Mouse (Mus musculus): ENCODE results near the gene Smyd5.
A peak's percentile ranks its signal among the peaks of the same experiment; 100 is the strongest.
"Not testable (repeated sequence)": the region's sequence is repeated elsewhere in the genome, so short reads cannot be mapped to it uniquely, and the experiment has no call there.

Smyd5 gene

GRCm38 (mm10) chr6:85436631-85437030, 4.8 kb downstream of the Smyd5 start:
- H3K9me3 ChIP-seq (ENCODE audit: low read length): no peaks in the 10 kb centered on the region
- TF ChIP-seq POU5F1 (IDR thresholded peaks at IDR 0.05; ENCODE audit: borderline replicate concordance, low read length) (no peak), NANOG (IDR thresholded peaks at IDR 0.05; ENCODE audit: borderline replicate concordance, low read length) (no peak), CTCF (conservative IDR thresholded peaks at IDR 0.05; ENCODE audit: low read length) (no peak)
- peaks cover 66% of the 10 kb centered on the region for H3K4me1 ChIP-seq (replicated peaks; ENCODE audit: low read depth, low read length)
- no peak overlapping the region for H3K4me3 ChIP-seq (replicated peaks; ENCODE audit: low read length)
- peaks cover 69% of the 10 kb centered on the region for H3K36me3 ChIP-seq (ENCODE audit: insufficient read depth, low read length)
- H3K27me3 ChIP-seq (ENCODE audit: insufficient read depth, low read length): no peaks in the 10 kb centered on the region

GRCm38 (mm10) chr6:85441142-85441541, 9.4 kb downstream of the Smyd5 start:
- H3K4me1 ChIP-seq (replicated peaks; ENCODE audit: low read depth, low read length): peaks cover 57% of the 10 kb centered on the region
- TF ChIP-seq CTCF (conservative IDR thresholded peaks at IDR 0.05; ENCODE audit: low read length) (no peak), NANOG (IDR thresholded peaks at IDR 0.05; ENCODE audit: borderline replicate concordance, low read length) (no peak), POU5F1 (IDR thresholded peaks at IDR 0.05; ENCODE audit: borderline replicate concordance, low read length) (no peak)
- no peaks in the 10 kb centered on the region for H3K27me3 ChIP-seq (ENCODE audit: insufficient read depth, low read length)
- no peaks in the 10 kb centered on the region for H3K9me3 ChIP-seq (ENCODE audit: low read length)
- H3K4me3 ChIP-seq (replicated peaks; ENCODE audit: low read length): no peak overlapping the region
- H3K36me3 ChIP-seq (ENCODE audit: insufficient read depth, low read length): peaks cover 97% of the 10 kb centered on the region

GRCm38 (mm10) chr6:85443488-85444233, 11.9 kb downstream of the Smyd5 start:
- Histone ChIP-seq H3K4me1 (replicated peaks; ENCODE audit: low read depth, low read length) (peaks cover 64% of the 10 kb centered on the region), H3K27me3 (ENCODE audit: insufficient read depth, low read length) (no peaks in the 10 kb centered on the region), H3K4me3 (replicated peaks; ENCODE audit: low read length) (no peak overlapping the region), H3K9me3 (ENCODE audit: low read length) (no peaks in the 10 kb centered on the region), H3K36me3 (ENCODE audit: insufficient read depth, low read length) (peaks cover 100% of the 10 kb centered on the region)
- no peak for TF ChIP-seq POU5F1 (IDR thresholded peaks at IDR 0.05; ENCODE audit: borderline replicate concordance, low read length)

GRCm38 (mm10) chr6:85444266-85444965, 12.6 kb downstream of the Smyd5 start:
- H3K9me3 ChIP-seq (ENCODE audit: low read length): no peaks in the 10 kb centered on the region
- H3K4me3 ChIP-seq (replicated peaks; ENCODE audit: low read length): no peak overlapping the region
- H3K36me3 ChIP-seq (ENCODE audit: insufficient read depth, low read length): peaks cover 98% of the 10 kb centered on the region
- TF ChIP-seq NANOG (IDR thresholded peaks at IDR 0.05; ENCODE audit: borderline replicate concordance, low read length): no peak
- TF ChIP-seq POU5F1 (IDR thresholded peaks at IDR 0.05; ENCODE audit: borderline replicate concordance, low read length): no peak
- no peak for TF ChIP-seq CTCF (conservative IDR thresholded peaks at IDR 0.05; ENCODE audit: low read length)
- H3K27me3 ChIP-seq (ENCODE audit: insufficient read depth, low read length): no peaks in the 10 kb centered on the region
- H3K4me1 ChIP-seq (replicated peaks; ENCODE audit: low read depth, low read length): peaks cover 62% of the 10 kb centered on the region

GRCm38 (mm10) chr6:85445286-85445685, 13.5 kb downstream of the Smyd5 start:
- TF ChIP-seq CTCF (conservative IDR thresholded peaks at IDR 0.05; ENCODE audit: low read length) (no peak), POU5F1 (IDR thresholded peaks at IDR 0.05; ENCODE audit: borderline replicate concordance, low read length) (no peak), NANOG (IDR thresholded peaks at IDR 0.05; ENCODE audit: borderline replicate concordance, low read length) (no peak)
- Histone ChIP-seq H3K27me3 (ENCODE audit: insufficient read depth, low read length) (no peaks in the 10 kb centered on the region), H3K9me3 (ENCODE audit: low read length) (no peaks in the 10 kb centered on the region), H3K4me3 (replicated peaks; ENCODE audit: low read length) (no peak overlapping the region), H3K4me1 (replicated peaks; ENCODE audit: low read depth, low read length) (peaks cover 58% of the 10 kb centered on the region), H3K36me3 (ENCODE audit: insufficient read depth, low read length) (peaks cover 90% of the 10 kb centered on the region)

GRCm38 (mm10) chr6:85447351-85447750, 15.6 kb downstream of the Smyd5 start:
- no peaks in the 10 kb centered on the region for H3K9me3 ChIP-seq (ENCODE audit: low read length)
- no peak for TF ChIP-seq NANOG (IDR thresholded peaks at IDR 0.05; ENCODE audit: borderline replicate concordance, low read length)
- no peak for TF ChIP-seq CTCF (conservative IDR thresholded peaks at IDR 0.05; ENCODE audit: low read length)
- TF ChIP-seq POU5F1 (IDR thresholded peaks at IDR 0.05; ENCODE audit: borderline replicate concordance, low read length): no peak
- peaks cover 69% of the 10 kb centered on the region for H3K36me3 ChIP-seq (ENCODE audit: insufficient read depth, low read length)
- H3K4me3 ChIP-seq (replicated peaks; ENCODE audit: low read length): no peak overlapping the region
- H3K4me1 ChIP-seq (replicated peaks; ENCODE audit: low read depth, low read length): peaks cover 44% of the 10 kb centered on the region
- no peaks in the 10 kb centered on the region for H3K27me3 ChIP-seq (ENCODE audit: insufficient read depth, low read length)

GRCm38 (mm10) chr6:85450140-85450539, 18.4 kb downstream of the Smyd5 start:
- not testable (repeated sequence) for H3K9me3 ChIP-seq (ENCODE audit: low read length); H3K27me3 ChIP-seq (ENCODE audit: insufficient read depth, low read length)
- Histone ChIP-seq H3K36me3 (ENCODE audit: insufficient read depth, low read length) (peaks cover 67% of the 10 kb centered on the region), H3K4me3 (replicated peaks; ENCODE audit: low read length) (0 out of 2 replicates have a peak overlapping the region, but pooled peaks have one; percentile 97), H3K4me1 (replicated peaks; ENCODE audit: low read depth, low read length) (peaks cover 59% of the 10 kb centered on the region)

GRCm38 (mm10) chr6:85450697-85451663, 19.2 kb downstream of the Smyd5 start, which contains the start of gene Cct7:
TSS of gene Cct7 (plus strand) at chr6:85451514.
- TF ChIP-seq POU5F1 (IDR thresholded peaks at IDR 0.05; ENCODE audit: borderline replicate concordance, low read length) (no peak), CTCF (conservative IDR thresholded peaks at IDR 0.05; ENCODE audit: low read length) (no peak), NANOG (IDR thresholded peaks at IDR 0.05; ENCODE audit: borderline replicate concordance, low read length) (no peak)
- Histone ChIP-seq H3K4me3 (replicated peaks; ENCODE audit: low read length) (peak within 1 kb of the TSS; percentile 97), H3K9me3 (ENCODE audit: low read length) (no peaks in the 10 kb centered on the region), H3K27me3 (ENCODE audit: insufficient read depth, low read length) (no peaks in the 10 kb centered on the region), H3K4me1 (replicated peaks; ENCODE audit: low read depth, low read length) (peaks cover 64% of the 10 kb centered on the region), H3K36me3 (ENCODE audit: insufficient read depth, low read length) (peaks cover 66% of the 10 kb centered on the region)
